Mouse (Mus musculus) retina, postnatal 7 days (tissue): ENCODE data around the gene 2210010C04Rik.

Source experiments
- DNase-seq: peaks from one replicate; pipeline ENCODE4 v3.0.0-alpha.2; 2012; ENCODE audit warnings: low read depth, low spot score

2210010C04Rik gene

DNA sequence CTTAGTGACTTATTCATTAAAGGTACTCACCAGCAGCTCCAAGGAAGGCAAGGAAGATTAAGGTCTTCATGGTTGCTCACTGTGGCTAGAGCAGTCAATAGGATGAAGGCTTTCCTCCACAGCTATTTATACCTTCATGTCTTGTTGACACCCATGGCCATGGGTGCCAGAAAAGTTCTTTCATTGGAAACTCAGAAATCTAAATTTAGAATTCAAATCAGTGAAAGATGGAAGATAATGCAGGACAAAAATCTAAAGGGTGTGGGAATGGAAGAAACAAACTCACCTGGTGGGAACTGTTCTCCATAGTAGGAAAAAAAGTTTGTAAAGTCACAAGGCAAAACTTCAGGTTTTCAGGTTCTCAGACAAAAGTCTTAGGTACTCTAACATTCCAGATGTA, at the start of gene 2210010C04Rik:
2210010C04Rik (minus strand) TSS at position 101 of the 400 bp plus-strand sequence.
- no peak for DNase-seq

DNA sequence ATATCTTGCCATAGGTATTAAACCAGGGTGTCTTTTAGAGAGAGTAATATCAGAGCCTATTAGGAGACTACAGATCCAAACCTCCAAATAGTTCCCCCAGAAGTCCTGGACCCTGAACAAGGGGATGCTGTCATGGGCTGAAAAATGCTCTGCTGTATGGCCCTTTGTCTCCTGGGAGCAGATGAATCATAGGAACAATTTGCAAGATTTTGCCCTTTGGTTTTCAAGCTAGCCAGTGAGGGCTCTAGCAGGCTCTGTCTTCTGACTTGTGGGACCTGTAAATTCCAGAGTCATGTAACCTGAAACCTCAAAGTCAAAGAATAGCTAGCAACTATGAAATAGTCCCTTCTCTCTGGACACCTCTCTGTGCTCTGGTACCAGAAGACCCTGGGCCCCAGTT, 44.8 kb upstream of the 2210010C04Rik start:
- DNase-seq: no peak

DNA sequence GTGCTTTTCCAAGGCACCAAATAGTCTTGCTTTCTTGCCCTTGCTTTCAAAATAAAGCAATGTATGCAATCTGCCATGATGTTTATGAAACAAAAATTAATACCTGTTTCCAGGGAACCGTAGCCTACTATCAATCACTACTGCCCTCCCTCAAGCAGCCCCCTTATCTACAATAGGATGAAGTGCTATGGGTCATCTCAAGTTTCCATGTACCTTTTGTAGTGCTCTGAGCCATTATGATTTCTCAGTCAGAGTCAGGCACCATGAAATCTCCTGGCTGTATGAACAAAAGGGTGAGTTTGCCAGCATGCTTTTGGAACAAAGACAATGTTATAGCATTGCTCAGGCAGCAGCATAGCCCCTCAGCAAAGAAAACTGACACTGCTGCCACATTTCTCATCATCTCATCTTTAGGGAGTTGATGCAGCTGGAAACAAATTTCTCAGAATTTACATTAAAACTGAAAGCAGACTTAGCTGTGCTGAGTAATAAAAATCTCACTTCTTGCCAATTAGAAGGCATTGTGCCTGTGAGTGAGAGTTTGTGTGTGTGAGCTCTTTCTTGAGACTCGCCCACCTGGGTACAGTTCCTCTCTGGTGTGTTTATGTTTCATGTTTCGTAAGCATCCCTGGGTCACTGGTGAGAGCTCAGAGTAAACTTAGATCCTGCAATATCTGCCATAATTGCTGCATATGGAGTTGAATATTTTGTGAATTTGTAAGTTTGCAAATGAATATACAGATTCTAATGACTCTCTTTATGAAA, 43.4 kb upstream of the 2210010C04Rik start:
- DNase-seq: no peak

DNA sequence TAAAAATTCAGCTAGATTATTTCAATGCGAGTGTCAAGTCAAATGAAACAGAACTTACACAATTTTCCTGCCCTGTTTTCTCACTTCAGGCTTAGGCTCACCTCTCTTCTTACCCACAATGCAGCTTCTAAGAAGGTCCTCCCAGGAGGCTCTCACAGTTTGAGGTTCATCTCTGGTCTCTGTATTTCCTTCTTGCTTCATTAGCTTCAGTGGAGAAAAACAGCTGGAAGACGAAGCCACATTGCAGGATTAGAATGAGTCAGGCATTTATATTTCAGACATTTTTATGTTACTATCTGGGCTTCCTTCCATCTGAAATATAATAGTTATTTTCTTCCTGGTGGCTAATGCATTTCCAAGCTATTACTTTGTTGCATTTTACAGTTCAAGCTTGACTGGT, 40.4 kb upstream of the 2210010C04Rik start:
- DNase-seq: no peak

DNA sequence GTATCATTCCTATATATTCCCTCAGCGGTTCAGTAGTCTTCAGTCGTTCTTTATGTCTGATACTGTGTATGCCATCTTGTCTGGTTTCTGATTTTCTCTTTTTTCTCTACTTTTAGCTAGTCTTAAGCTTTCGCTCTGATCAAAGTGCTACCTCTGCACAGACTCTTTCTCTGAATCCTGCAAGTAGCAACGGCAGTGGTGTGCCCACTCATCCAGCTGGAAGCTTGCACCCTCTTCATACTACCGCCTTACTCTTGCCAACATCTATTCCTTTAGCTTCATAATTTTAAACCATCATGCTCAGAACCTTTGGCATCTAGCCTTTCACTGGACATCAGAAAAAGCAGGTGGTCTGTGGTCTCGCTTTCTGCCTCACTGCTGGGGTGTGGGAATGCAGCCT, 28.0 kb upstream of the 2210010C04Rik start:
- DNase-seq: no peak

DNA sequence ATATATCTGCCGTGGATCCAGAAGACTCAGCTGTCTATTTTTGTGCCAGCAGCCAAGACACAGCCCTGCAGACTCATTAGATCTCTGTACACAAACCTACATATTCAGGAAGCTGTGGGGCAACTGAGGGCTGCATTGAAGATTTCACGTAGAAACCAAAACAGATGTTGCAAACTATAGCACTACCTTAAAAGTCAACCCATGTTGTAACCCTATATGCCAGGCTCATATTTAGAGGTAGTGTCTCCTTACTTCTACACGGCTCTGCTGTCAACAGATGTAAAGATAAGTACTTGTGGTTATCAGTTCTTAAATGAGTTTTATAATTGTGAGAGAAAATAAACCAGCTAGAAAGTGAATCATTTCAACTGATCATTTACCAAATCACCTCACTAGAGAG, 27.4 kb upstream of the 2210010C04Rik start:
- DNase-seq: no peak

DNA sequence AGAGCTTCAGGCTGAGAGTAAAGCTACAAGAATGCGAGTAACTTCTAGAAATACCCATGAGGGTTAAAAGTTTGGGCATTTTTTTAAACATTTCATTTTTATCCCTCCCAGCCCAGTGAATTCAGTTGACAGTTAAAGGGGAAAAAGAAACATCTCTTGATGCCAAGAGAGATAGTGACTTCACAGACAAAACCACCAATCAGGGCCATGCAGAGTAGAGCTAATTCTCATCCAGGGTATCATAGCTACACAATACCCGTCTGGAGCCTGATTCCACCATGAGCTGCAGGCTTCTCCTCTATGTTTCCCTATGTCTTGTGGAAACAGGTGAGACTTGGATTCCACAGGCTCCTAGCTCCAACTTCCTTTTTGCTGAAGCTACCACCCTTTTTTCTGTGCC, 26.8 kb upstream of the 2210010C04Rik start:
- DNase-seq: no peak

DNA sequence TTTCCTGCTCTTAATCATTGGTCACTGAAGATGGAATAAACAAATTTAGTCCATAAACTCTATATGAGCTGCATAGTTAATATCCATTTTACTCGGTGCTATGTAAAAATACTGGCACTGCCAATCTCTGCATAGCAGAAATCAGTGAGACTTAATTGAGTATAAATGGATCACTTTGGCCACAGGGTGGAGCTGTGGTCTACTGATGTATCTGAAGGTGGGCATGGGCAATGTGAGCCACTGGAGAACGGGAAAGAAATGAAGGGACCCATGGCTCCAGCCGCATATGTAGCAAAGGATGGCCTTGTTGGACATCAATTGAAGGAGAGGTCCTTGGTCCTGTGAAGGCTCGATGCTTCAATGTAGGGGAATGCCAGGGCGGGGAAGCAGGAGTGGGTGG, 25.8 kb upstream of the 2210010C04Rik start:
- no peak for DNase-seq

DNA sequence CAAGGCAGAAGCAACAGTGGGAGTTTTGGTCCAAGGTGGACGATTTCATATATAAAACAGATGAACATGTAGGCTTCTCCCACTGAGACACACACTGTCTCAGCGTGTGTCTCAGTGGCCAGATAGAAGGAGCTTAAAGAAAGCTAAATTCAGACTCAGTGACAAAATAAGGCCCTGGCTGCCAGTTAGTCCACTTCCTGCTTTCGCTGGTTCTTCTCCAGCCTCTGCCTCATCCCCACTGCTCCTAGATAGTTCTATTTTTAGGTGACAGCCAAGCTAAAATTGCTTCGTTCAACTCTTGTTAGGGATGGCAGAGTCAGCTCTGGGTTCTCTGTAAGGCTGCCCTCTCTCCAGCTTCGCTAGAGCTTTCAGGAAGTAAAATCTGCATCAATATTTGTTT, 22.3 kb upstream of the 2210010C04Rik start:
- no peak for DNase-seq

DNA sequence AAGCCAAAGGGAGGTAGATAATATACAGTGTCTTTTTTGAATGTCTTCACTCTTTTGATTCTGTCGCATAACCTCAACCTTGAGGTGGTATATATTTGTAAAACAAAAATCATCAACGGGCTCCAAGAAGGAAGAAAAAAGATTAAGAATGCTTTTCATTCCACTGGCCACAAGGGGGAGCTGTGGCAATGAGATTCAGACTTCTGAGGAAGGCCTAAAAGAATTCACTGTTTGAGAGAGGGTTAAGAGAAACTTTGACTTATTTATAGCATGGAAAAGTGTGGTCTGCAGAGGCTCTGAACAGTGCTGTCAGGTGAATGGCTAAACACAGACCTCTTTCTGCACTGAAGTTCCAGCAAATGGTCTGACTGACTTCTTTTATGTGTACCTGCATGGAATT, 20.3 kb upstream of the 2210010C04Rik start:
- peak; percentile 5 for DNase-seq

DNA sequence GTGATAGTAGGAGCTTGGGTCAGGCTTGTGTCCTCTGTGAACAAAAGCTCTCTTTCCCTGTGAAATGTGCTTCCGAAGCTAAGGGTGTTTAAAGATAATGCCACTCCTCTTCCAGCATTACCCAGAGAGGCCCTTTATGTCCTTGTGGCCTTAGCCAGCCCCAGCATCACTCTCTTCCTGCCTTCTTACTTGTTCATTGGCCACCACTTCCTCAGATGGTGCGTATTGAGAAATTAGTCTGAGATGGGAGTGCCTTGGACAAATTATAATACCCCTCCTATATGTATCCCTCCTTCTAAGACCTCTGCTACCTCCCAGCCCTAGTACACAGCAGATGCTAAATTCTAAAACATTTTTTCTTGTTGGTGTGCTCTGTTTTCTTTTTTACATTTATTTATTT, 19.1 kb upstream of the 2210010C04Rik start:
- no peak for DNase-seq

DNA sequence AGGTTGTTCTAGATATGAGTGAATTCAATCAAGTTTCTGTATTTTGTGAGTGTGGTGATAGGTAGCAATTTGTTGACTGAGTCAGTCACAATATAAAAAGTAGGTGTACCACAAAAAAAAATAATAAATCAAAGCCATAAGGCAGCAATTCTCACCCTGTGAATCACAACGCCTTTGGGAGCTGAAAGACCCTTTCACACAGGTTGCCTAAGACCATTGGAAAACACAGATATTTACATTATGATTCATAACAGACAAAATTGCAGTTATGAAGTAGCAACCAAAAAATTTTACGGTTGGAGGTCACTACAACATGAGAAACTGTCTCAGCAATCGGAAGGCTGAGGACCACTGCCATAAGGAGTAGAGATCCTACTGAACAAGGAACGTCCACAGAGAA, 16.5 kb upstream of the 2210010C04Rik start:
- DNase-seq: no peak

DNA sequence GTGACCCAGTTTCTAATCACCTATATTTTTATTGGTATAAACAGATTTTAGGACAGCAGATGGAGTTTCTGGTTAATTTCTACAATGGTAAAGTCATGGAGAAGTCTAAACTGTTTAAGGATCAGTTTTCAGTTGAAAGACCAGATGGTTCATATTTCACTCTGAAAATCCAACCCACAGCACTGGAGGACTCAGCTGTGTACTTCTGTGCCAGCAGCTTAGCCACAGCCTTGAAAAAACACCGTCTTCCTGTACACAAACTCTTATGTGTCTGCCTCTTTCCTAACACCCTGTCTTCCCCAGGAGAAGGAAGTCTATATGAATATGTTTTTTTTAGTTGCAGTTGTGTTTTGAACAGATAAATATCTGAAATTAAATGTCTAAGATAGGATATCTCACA, 13.3 kb upstream of the 2210010C04Rik start:
- no peak for DNase-seq

DNA sequence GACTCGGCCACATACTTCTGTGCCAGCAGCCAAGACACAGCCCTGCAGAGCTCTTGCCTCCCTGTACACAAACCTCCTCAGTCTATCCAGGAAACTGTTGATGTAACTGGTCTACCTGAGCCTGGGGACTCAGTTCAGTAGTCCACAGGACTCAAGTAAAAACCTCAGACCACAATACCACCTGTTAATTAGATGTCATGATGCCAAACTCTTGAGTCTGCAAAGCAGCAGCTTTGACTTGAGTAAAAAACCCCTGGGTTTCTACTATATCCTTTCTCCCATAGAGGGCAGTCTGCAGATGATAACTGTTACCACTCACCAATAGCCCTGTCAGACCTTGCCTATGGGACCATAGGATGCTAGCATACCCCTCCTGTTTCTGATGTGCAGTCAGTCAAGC, 12.7 kb upstream of the 2210010C04Rik start:
- no peak for DNase-seq

DNA sequence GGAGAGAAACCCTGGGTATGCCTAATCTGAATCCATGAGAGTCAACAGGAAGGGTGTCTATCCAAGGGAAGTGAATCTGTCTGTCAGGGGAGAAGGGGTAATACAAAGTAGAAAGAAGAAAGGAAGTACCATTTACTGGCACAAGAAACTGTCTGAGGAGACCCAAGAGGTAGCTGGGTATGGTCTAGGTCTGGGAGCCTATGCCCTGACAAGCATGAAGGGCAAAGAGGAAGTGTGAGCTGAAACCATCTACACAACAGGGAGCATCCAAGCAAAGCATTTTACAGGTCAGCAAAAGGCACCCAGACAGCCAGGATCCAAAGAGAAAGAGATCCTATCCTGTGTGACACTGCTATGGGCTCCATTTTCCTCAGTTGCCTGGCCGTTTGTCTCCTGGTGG, 11.9 kb upstream of the 2210010C04Rik start:
- no peak for DNase-seq

DNA sequence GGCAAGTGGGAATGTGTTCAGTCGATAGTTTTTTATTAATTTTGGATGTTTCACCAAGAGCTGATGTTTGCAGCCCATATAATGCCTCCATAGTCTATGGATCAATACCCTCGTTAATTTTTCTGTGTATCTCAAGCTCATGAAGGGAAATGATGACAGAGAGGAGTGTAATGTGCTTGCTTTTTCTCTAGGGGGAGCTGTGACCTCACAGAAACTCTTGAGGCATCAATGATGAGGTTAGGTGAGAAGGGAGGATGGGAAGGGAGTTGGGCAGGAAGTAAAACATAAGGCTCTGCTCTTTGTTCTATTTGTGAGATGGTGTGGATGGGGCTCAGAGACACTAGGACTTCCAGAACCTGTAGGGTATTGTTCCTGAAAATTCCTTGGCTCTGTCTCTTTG, 11.2 kb upstream of the 2210010C04Rik start:
- no peak for DNase-seq

DNA sequence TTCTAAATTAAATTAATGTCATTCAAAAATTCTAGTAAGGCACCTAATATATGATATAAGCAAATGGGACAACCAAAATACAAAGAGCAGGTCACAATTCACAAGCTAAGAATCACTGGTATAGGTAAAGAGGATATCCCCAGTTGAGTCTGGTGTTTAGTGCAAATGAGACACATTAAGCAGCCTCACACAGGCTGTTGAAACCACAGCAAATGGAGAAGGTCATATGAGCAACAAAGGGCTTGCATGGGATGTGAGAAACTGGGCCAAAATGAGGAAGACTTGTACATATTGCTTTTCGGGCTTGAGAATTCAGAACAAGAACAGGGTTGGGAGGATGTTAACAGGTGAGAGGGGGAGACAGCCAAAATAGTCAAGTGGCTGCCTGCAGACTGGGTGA, 9.4 kb upstream of the 2210010C04Rik start:
- DNase-seq: no peak

DNA sequence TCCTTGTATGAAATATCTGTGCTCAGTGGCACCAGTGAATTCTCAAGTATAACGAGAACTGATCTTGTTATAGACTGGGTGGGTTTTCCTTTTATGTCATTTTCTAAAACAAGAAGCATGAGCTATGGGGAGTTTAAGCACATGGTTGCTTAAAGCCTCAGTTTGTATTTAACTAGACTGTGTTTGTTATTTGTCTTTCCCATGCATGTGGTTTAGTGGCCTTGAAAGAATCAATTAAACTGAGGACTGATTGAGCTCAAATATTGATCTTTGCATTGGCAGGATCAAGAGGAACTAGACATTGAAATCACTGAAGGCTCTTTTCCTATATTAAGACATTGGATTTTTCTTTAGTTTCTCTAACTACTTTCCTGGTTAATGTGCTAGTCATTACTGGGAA, 9.0 kb upstream of the 2210010C04Rik start:
- no peak for DNase-seq

DNA sequence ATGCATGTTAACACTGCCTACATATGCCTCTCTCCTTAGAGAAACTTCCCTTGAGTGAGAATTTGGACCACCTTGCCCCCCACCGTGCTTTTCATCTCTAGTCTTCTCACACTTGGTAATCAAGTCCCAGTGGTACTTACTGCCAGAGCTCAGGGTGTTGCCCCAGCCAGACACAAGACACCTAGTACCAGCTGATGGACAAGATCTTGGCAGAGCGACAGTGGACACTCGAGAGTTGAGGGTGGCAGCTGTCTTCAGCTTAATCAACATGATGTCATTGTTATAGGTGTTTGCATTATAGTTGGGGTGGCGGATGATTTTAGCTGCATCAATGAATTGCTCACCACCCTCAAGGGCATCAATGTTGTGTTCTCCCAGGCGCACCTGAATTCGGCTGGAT, 2.5 kb downstream of the 2210010C04Rik start:
- DNase-seq: no peak

DNA sequence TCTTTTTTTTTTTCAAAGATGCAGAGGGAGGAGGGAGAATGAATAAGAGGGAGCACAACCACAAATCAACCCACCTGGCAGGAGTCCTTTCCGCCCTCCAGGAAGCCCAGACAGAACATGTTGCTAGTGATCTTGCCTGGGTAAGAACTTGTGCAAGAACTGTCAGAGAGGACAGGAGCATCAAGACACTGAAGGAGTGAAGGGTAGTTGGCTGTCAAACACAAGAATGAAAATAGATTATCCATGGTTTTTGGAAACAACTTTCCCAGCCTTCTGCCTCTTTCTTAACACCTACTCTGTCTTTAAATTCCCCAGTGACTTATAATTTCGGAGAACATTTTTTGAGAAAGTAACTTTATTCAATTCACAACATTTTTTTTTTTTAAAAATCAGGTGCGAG, 3.1 kb downstream of the 2210010C04Rik start:
- DNase-seq: no peak

DNA sequence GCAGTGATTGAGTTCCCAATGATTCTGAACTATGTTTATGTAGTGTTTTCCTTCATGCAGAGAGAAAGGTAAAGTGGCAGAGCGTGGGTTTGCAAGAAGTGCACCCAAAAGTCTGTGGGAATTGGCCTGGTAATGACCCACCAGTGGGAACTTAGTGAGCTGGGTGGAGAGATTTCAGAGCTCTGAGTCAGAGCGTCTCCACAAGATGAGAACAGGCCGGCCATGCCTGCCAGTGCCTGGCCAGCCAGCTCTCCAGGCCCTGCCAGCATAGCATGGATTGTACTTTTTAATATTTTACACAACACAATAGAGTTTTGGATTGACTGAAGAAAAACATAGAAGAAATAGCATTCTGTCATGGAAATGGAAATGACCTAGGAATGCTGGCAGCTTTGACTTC, 4.5 kb downstream of the 2210010C04Rik start:
- no peak for DNase-seq

DNA sequence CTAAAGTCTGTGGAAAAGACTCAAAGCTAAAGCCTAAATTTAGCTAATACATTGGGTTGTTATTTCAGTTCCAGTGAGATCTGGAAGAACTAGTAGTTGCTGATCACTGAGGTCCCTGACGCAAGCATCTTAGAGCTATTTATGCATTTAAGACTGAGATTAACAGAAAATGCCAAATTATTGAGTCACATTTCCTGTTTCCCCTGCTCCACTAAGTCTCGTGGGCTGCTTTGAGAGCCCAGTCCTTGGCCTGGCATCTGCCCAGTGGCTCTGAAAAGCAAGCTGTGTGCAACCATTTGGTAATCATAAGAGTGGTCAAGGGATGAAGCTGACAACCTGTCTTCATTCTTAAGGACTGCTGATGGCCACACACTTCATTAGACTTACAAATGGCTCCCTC, 8.3 kb downstream of the 2210010C04Rik start:
- DNase-seq: no peak

DNA sequence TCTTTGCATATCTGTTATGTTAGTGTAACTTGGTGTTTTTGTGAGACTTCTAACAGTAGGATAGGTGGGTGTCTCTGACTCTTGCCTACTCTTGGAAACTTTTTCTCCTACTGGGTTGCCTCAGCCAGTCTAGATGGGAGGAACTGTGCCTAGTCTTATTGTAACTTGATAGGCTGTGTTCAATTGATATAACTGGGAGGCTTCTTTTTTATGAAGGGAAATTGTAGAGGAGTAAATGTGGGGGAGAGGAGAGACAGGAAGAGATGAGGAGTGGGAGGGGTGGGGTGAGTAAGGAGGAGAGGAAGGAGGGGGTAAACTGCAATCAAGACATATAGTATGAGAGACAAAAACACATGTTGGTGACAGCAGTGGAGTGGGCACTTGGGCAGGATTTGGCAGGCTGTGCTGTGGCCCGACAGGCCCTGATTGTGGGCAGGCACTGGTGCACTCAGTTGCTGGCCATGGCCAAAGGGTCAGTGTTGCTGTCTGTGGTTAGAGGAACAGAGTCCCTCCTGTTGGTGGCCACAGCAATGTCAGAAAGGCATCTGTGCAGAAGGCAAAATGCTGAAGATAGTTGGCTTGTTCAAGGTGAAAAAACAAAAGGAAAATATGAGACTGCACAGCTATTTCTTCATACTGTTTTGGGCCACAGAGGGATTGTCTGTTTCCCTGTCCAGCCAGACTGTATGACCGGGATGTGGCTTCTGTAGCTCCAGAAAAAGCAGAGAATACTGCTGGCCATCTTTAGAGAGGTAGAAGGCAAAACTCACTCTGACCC, 9.2 kb downstream of the 2210010C04Rik start:
- no peak for DNase-seq
